Mouse (Mus musculus) myocyte (in vitro differentiated cells): ENCODE data around the gene Fcho2.

Experiments used
- CEBPB ChIP-seq: IDR thresholded peaks from 2 replicates; pipeline ENCODE4 v1.6.1; 2011; ENCODE audit warnings: mild to moderate bottlenecking, moderate library complexity; ENCODE audit not compliant: poor library complexity, insufficient read depth, severe bottlenecking
- E2F4 ChIP-seq: IDR thresholded peaks from one replicate; pipeline ENCODE4 v1.6.1; 2011; ENCODE audit warnings: mild to moderate bottlenecking, control low read depth, moderate library complexity; ENCODE audit not compliant: insufficient read depth
- MAX ChIP-seq: IDR thresholded peaks from one replicate; pipeline ENCODE4 v1.6.1; 2011; ENCODE audit warnings: low read depth, mild to moderate bottlenecking, control low read depth
- MYOD1 ChIP-seq, 3 experiments: IDR thresholded peaks; one replicate each; pipeline ENCODE4 v1.6.1; 2011; ENCODE audit warnings: control low read depth in 2 of 3, low read depth in 2 of 3, mild to moderate bottlenecking in 2 of 3, moderate library complexity in 1 of 3; ENCODE audit not compliant: insufficient read length in 2 of 3, control insufficient read depth in 1 of 3
- MYOG ChIP-seq, 3 experiments: IDR thresholded peaks; one replicate each; pipeline ENCODE4 v1.6.1; 2011; ENCODE audit warnings: control low read depth in 2 of 3, low read depth in 2 of 3, mild to moderate bottlenecking in 2 of 3; ENCODE audit not compliant: insufficient read length in 2 of 3, control insufficient read depth in 1 of 3, insufficient read depth in 1 of 3
- POLR2A ChIP-seq: IDR thresholded peaks from one replicate; pipeline ENCODE4 v1.6.1; 2011; ENCODE audit warnings: low read depth, mild to moderate bottlenecking, control low read depth, moderate library complexity; ENCODE audit not compliant: insufficient read length
- POLR2AphosphoS2 ChIP-seq: IDR thresholded peaks from one replicate; pipeline ENCODE4 v1.6.1; 2011; ENCODE audit warnings: low read depth, control low read depth; ENCODE audit not compliant: insufficient read length
- REST ChIP-seq: IDR thresholded peaks from one replicate; pipeline ENCODE4 v1.6.1; 2011; ENCODE audit warnings: mild to moderate bottlenecking, control low read depth, moderate library complexity; ENCODE audit not compliant: insufficient read depth, insufficient read length
- TCF12 ChIP-seq: IDR thresholded peaks from one replicate; pipeline ENCODE4 v1.6.1; 2011; ENCODE audit warnings: mild to moderate bottlenecking, control low read depth; ENCODE audit not compliant: poor library complexity, insufficient read depth, severe bottlenecking
- TCF3 ChIP-seq: IDR thresholded peaks from one replicate; pipeline ENCODE4 v1.6.1; 2011; ENCODE audit warnings: low read depth, control low read depth; ENCODE audit not compliant: insufficient read length
- USF1 ChIP-seq: IDR thresholded peaks from one replicate; pipeline ENCODE4 v1.6.1; 2011; ENCODE audit warnings: low read depth, mild to moderate bottlenecking, control low read depth, moderate library complexity

DNA sequence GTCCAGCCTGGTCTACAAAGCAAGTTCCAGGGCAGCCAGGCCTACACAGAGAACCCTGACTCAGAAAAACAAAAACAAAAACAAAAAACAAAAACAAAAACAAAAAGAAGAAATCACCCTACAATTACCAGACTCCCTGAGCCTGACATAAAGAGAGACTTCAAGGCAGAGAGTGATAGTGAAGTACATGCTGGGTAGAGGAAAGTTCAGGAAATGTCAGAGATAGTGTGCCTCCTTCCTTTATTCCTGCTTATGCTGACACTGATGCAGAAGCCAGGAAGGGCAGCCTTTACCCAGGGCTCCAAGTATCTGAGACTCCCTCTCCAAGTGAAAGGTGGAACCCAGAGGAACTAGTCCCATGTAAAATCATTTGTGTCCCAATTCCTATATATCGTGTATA is 10.8 kb downstream of the Fcho2 start:
- TF ChIP-seq MYOD1 (IDR thresholded peaks at IDR 0.05; ENCODE audit: control insufficient read depth in 1 of 3, insufficient read length in 2 of 3, low read depth in 2 of 3): no peak
- no peak for TF ChIP-seq TCF12
- no peak for TF ChIP-seq POLR2A
- TF ChIP-seq POLR2AphosphoS2: no peak
- no peak for TF ChIP-seq E2F4
- no peak for TF ChIP-seq CEBPB
- TF ChIP-seq MAX: no peak
- TF ChIP-seq MYOG (IDR thresholded peaks at IDR 0.05; ENCODE audit: control insufficient read depth in 1 of 3, insufficient read depth in 1 of 3, insufficient read length in 2 of 3, low read depth in 2 of 3): no peak
- no peak for TF ChIP-seq REST
- no peak for TF ChIP-seq TCF3
- no peak for TF ChIP-seq USF1
